Mouse (Mus musculus): ENCODE measurements around the gene Wscd2. TPM values are rescaled to one million over a fixed set of nuclear protein-coding genes. Genes with fewer than 3 reads are reported as not detected.

The Wscd2 gene
- total and polyA plus RNA-seq, 3 experiments, result 0.26 to 1.5 (median 0.34) TPM

- Histone ChIP-seq H3K4me3 (no peak overlapping the region), H3K27me3 (ENCODE audit: control insufficient read depth, insufficient read depth, low read length) (no peaks in the 10 kb centered on the region; the same call in 1 of the 2 replicates), H3K4me1 (ENCODE audit: control insufficient read depth, insufficient read depth, low read length) (no peaks in the 10 kb centered on the region), H3K79me2 (replicated peaks; ENCODE audit: control insufficient read depth, insufficient read depth, low read length) (no peaks in the 10 kb centered on the region), H3K9ac (ENCODE audit: low read depth, low read length) (no peak overlapping the region), H3K36me3 (ENCODE audit: control insufficient read depth, insufficient read depth, low read length) (no peaks in the 10 kb centered on the region), H3K27ac (no peak overlapping the region)
- DNase-seq, result no peak
- 53% methylated on average over 6 of the region's 6 CpGs for WGBS
- intact Hi-C loops (cut with DNase I), result no loop called here
- TF ChIP-seq CTCF (IDR thresholded peaks at IDR 0.05) (no peak), POLR2A (IDR thresholded peaks at IDR 0.05; ENCODE audit: insufficient read depth, low read depth, low read length) (no peak), EP300 (IDR thresholded peaks at IDR 0.05; ENCODE audit: insufficient read depth, low read depth, low read length) (no peak)
Measured at GRCm38 (mm10) chr5:113506065-113506464, 15.9 kb downstream of the Wscd2 start.

DNA sequence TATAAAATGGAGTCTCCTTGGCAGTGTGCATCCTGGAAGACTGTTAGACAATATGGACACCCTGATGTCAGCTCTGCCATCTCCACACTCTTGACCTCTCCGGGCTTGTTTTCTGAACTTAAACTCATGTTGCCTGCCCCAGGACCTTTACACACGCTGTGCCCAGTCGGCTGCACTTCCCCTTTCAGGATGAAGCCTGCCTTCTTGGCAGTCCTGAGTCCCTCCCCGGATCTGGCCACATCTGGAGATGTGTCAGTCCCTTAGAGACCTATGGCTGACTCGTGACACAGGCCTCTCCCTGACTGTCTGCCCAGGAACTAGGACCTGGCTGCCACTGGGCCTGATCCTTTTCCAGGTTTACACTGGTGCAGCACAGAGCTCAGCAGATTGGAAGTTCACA, 16.6 kb downstream of the Wscd2 start:
- Histone ChIP-seq H3K36me3 (ENCODE audit: control insufficient read depth, insufficient read depth, low read length) (no peaks in the 10 kb centered on the region), H3K27ac (no peak overlapping the region), H3K79me2 (replicated peaks; ENCODE audit: control insufficient read depth, insufficient read depth, low read length) (no peaks in the 10 kb centered on the region), H3K27me3 (ENCODE audit: control insufficient read depth, insufficient read depth, low read length) (no peaks in the 10 kb centered on the region; the same call in 1 of the 2 replicates), H3K4me3 (no peak overlapping the region), H3K9ac (ENCODE audit: low read depth, low read length) (no peak overlapping the region), H3K4me1 (ENCODE audit: control insufficient read depth, insufficient read depth, low read length) (no peaks in the 10 kb centered on the region)
- TF ChIP-seq POLR2A (IDR thresholded peaks at IDR 0.05; ENCODE audit: insufficient read depth, low read depth, low read length), result no peak
- TF ChIP-seq CTCF (IDR thresholded peaks at IDR 0.05), result no peak
- TF ChIP-seq EP300 (IDR thresholded peaks at IDR 0.05; ENCODE audit: insufficient read depth, low read depth, low read length), result no peak
- intact Hi-C loops (cut with DNase I), result no loop called here
- no peak for DNase-seq
- 74% methylated on average over 5 of the region's 5 CpGs for WGBS

DNA sequence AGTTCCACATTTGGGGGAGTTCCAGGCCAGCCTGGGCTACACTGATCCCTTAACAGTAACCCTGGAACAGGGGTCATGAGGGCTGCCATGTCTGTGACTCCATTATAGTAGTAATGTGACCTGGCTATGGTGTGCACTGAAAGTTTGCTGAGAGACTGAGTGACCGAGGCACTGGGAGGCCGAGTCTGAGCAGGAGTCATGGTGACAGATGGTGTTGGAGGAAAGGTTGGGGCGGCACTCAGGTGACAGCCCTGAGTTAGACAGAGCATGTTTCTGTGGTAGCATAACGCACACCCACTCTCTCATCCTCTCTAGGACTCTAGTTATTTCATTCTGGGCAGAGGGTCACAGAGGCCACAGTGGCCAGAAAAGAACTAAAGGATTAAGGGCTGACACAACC, 19.0 kb downstream of the Wscd2 start:
- WGBS, result 86% methylated on average over 4 of the region's 4 CpGs

DNA sequence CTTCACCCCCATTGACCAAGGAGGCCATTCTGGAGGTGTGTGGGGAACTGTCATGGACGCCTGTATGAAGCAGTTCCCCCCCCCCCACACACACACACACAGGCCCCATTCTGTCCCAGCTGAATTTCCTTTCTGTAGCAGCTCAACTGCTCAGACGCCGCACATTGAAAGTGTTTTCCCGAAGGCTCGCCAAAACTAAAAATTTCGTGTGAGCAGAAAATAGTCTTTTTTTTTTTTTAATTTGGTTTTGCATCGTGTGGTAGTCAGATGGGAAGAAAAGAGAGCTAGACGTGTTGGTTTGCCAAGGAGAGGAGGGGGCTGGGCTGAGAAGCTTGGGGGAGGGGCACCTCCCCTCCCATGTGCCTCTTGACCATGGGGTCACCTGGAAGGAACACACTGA, 23.5 kb downstream of the Wscd2 start:
- Histone ChIP-seq H3K9ac (ENCODE audit: low read depth, low read length) (no peak overlapping the region), H3K4me1 (ENCODE audit: control insufficient read depth, insufficient read depth, low read length) (no peaks in the 10 kb centered on the region), H3K4me3 (no peak overlapping the region), H3K27ac (no peak overlapping the region), H3K79me2 (replicated peaks; ENCODE audit: control insufficient read depth, insufficient read depth, low read length) (no peaks in the 10 kb centered on the region), H3K36me3 (ENCODE audit: control insufficient read depth, insufficient read depth, low read length) (no peaks in the 10 kb centered on the region), H3K27me3 (ENCODE audit: control insufficient read depth, insufficient read depth, low read length) (0 out of 2 replicates have a peak, but pooled peaks cover 2% of the 10 kb centered on the region)
- intact Hi-C loops (cut with DNase I), result no loop called here
- TF ChIP-seq EP300 (IDR thresholded peaks at IDR 0.05; ENCODE audit: insufficient read depth, low read depth, low read length), result no peak
- TF ChIP-seq CTCF (IDR thresholded peaks at IDR 0.05), result no peak
- TF ChIP-seq POLR2A (IDR thresholded peaks at IDR 0.05; ENCODE audit: insufficient read depth, low read depth, low read length), result no peak
- no peak for DNase-seq
- WGBS, result 61% methylated on average over 8 of the region's 8 CpGs

More for the DNA sequence above, 19.0 kb downstream of the Wscd2 start:
- no peak overlapping the region for H3K4me3 ChIP-seq
- H3K27ac ChIP-seq, result no peak overlapping the region
- H3K79me2 ChIP-seq (replicated peaks; ENCODE audit: control insufficient read depth, insufficient read depth, low read length), result no peaks in the 10 kb centered on the region
- no peaks in the 10 kb centered on the region for H3K4me1 ChIP-seq (ENCODE audit: control insufficient read depth, insufficient read depth, low read length)
- H3K9ac ChIP-seq (ENCODE audit: low read depth, low read length), result no peak overlapping the region
- no peaks in the 10 kb centered on the region for H3K36me3 ChIP-seq (ENCODE audit: control insufficient read depth, insufficient read depth, low read length)
- intact Hi-C loops (cut with DNase I), result no loop called here
- TF ChIP-seq CTCF (IDR thresholded peaks at IDR 0.05) (no peak), POLR2A (IDR thresholded peaks at IDR 0.05; ENCODE audit: insufficient read depth, low read depth, low read length) (no peak), EP300 (IDR thresholded peaks at IDR 0.05; ENCODE audit: insufficient read depth, low read depth, low read length) (no peak)
- DNase-seq, result no peak
- no peaks in the 10 kb centered on the region; the same call in 1 of the 2 replicates for H3K27me3 ChIP-seq (ENCODE audit: control insufficient read depth, insufficient read depth, low read length)

- H3K9ac ChIP-seq (ENCODE audit: low read depth, low read length), result no peak overlapping the region
- H3K79me2 ChIP-seq (replicated peaks; ENCODE audit: control insufficient read depth, insufficient read depth, low read length), result no peaks in the 10 kb centered on the region
- intact Hi-C loops (cut with DNase I), result no loop called here
- H3K36me3 ChIP-seq (ENCODE audit: control insufficient read depth, insufficient read depth, low read length), result no peaks in the 10 kb centered on the region
- 45% methylated on average over 6 of the region's 6 CpGs for WGBS
- no peak overlapping the region for H3K27ac ChIP-seq
- no peak for TF ChIP-seq POLR2A (IDR thresholded peaks at IDR 0.05; ENCODE audit: insufficient read depth, low read depth, low read length)
- no peak for TF ChIP-seq CTCF (IDR thresholded peaks at IDR 0.05)
- no peak for TF ChIP-seq EP300 (IDR thresholded peaks at IDR 0.05; ENCODE audit: insufficient read depth, low read depth, low read length)
- H3K4me1 ChIP-seq (ENCODE audit: control insufficient read depth, insufficient read depth, low read length), result no peaks in the 10 kb centered on the region
- DNase-seq, result no peak
- H3K27me3 ChIP-seq (ENCODE audit: control insufficient read depth, insufficient read depth, low read length), result 0 out of 2 replicates have a peak, but pooled peaks cover 2% of the 10 kb centered on the region
- H3K4me3 ChIP-seq, result no peak overlapping the region
Measured at GRCm38 (mm10) chr5:113514062-113514461, 23.9 kb downstream of the Wscd2 start.

GRCm38 (mm10) chr5:113516119-113516872, 26.2 kb downstream of the Wscd2 start:
- Histone ChIP-seq H3K4me1 (ENCODE audit: control insufficient read depth, insufficient read depth, low read length) (no peaks in the 10 kb centered on the region), H3K36me3 (ENCODE audit: control insufficient read depth, insufficient read depth, low read length) (no peaks in the 10 kb centered on the region), H3K27me3 (ENCODE audit: control insufficient read depth, insufficient read depth, low read length) (0 out of 2 replicates have a peak, but pooled peaks cover 2% of the 10 kb centered on the region), H3K27ac (no peak overlapping the region), H3K4me3 (no peak overlapping the region), H3K9ac (ENCODE audit: low read depth, low read length) (no peak overlapping the region), H3K79me2 (replicated peaks; ENCODE audit: control insufficient read depth, insufficient read depth, low read length) (no peaks in the 10 kb centered on the region)
- no peak for DNase-seq
- intact Hi-C loops (cut with DNase I), result no loop called here
- 48% methylated on average over 14 of the region's 14 CpGs for WGBS
- TF ChIP-seq EP300 (IDR thresholded peaks at IDR 0.05; ENCODE audit: insufficient read depth, low read depth, low read length) (no peak), POLR2A (IDR thresholded peaks at IDR 0.05; ENCODE audit: insufficient read depth, low read depth, low read length) (no peak), CTCF (IDR thresholded peaks at IDR 0.05) (no peak)

All from heart, adult 2 months (tissue).